Mouse (Mus musculus): ENCODE measurements around the gene Plxna2. TPM values are rescaled to one million over a fixed set of nuclear protein-coding genes. Genes with fewer than 3 reads are reported as not detected.

Gene Plxna2
- polyA plus RNA-seq, 1 experiment from 2014 or later, result 23.3 TPM

- H3K4me1 ChIP-seq (replicated peaks), result peaks cover 31% of the 10 kb centered on the region
Observed at GRCm38 (mm10) chr1:194739894-194740293, 121.9 kb downstream of the Plxna2 start.

DNA sequence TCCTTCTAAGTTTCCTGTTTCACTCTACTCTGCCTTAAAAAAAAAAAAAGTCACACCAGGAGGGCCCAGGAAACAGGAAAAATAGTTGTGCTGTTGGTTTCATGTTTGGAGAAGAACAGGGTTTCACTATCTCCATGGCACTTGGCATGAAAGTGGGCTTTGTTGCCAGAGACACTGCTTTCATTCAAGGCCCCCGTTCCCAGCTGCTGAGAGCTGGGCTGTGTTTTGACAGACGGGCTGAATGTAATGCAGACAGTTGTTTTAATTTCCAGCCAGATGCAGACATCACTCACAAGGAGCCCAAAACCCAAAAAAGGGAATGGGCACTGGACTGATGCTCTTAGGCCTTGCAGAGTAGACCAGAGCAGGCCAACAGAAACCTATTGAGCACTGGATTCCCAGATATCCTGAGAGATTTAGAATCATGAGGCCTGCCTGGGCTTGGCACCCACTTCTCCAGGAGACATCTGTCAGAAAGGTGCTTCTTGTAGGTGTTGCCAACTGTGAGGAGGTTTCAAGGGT, 124.9 kb downstream of the Plxna2 start:
- Histone ChIP-seq H3K4me1 (replicated peaks) (peaks cover 60% of the 10 kb centered on the region), H3K27me3 (no peaks in the 10 kb centered on the region), H3K9ac (replicated peaks) (no peak overlapping the region), H3K36me3 (no peaks in the 10 kb centered on the region), H3K9me3 (no peaks in the 10 kb centered on the region), H3K27ac (peak overlapping the region; percentile 6; the same call in 1 of the 2 replicates), H3K4me2 (replicated peaks) (no peak overlapping the region), H3K4me3 (replicated peaks) (no peak overlapping the region)
- WGBS, result 38% methylated on average over 2 of the region's 2 CpGs
- ATAC-seq, result no peak

More at GRCm38 (mm10) chr1:194739894-194740293, 121.9 kb downstream of the Plxna2 start:
- H3K9me3 ChIP-seq, result no peaks in the 10 kb centered on the region
- H3K4me2 ChIP-seq (replicated peaks), result no peak overlapping the region
- H3K9ac ChIP-seq (replicated peaks), result no peak overlapping the region
- no peak overlapping the region for H3K4me3 ChIP-seq (replicated peaks)
- peak; percentile 84 for ATAC-seq
- H3K27ac ChIP-seq, result no peak overlapping the region
- H3K27me3 ChIP-seq, result no peaks in the 10 kb centered on the region
- no peaks in the 10 kb centered on the region for H3K36me3 ChIP-seq

GRCm38 (mm10) chr1:194745177-194745934, 127.3 kb downstream of the Plxna2 start:
- peaks cover 47% of the 10 kb centered on the region for H3K4me1 ChIP-seq (replicated peaks)
- WGBS, result 69% methylated on average over 2 of the region's 2 CpGs

DNA sequence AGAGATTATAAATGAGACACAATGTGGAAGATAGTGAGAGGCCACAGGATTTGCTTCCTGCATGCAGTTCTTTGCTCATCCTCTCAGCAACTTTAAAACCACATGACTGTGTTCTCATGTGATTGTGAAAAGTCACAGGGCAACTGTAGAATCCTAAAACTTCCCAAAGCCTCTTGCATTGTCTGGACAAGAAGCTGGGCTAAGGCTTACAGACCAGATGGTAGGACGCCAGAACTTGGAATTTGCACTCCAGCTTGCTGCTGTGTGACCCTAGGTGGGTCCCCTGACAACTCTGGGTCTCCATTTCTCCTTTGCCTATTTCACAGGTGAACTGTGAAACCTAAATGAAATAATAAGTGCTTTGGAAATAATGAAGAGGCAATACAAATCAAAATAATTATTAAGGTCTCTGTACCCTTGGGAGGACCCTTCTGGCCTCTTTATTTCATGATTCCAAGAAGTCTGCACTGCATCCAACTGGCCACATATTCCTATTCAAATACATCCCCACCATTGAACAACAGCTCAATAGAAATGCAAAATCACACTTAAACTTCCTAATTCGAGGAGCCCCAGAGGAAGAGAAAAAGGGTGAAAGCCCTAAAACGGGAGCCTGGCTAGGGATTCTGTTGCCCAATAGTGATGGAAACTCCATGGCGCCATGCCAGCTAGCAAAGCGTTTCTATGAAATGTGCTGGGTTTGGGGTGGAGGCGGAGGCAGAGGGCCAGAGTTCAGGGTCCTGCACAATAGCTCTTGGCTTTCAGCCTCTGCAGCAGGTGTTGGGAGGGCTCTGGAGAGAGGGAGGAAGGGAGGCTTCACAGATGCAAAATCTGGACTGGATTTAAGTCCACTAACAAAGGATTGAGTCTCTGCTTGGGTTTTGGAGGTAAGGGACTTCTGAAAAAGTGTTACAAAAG, 128.6 kb downstream of the Plxna2 start:
- Histone ChIP-seq H3K27ac (peak overlapping the region; percentile 35), H3K4me1 (replicated peaks) (peaks cover 47% of the 10 kb centered on the region), H3K27me3 (no peaks in the 10 kb centered on the region), H3K9me3 (no peaks in the 10 kb centered on the region), H3K36me3 (peaks cover 14% of the 10 kb centered on the region), H3K4me3 (replicated peaks) (no peak overlapping the region), H3K4me2 (replicated peaks) (no peak overlapping the region), H3K9ac (replicated peaks) (no peak overlapping the region)
- WGBS, result 12% methylated on average over 6 of the region's 6 CpGs
- ATAC-seq, result peak; percentile 96

More at GRCm38 (mm10) chr1:194745177-194745934, 127.3 kb downstream of the Plxna2 start:
- Histone ChIP-seq H3K36me3 (0 out of 2 replicates have a peak, but pooled peaks cover 4% of the 10 kb centered on the region), H3K4me3 (replicated peaks) (no peak overlapping the region), H3K4me2 (replicated peaks) (no peak overlapping the region), H3K9ac (replicated peaks) (no peak overlapping the region), H3K9me3 (no peaks in the 10 kb centered on the region), H3K27ac (peak overlapping the region; percentile 35), H3K27me3 (no peaks in the 10 kb centered on the region)
- no peak for ATAC-seq

GRCm38 (mm10) chr1:194747258-194747657, 129.2 kb downstream of the Plxna2 start:
- peaks cover 21% of the 10 kb centered on the region for H3K36me3 ChIP-seq
- H3K4me1 ChIP-seq (replicated peaks), result peaks cover 47% of the 10 kb centered on the region
- no peaks in the 10 kb centered on the region for H3K9me3 ChIP-seq
- H3K9ac ChIP-seq (replicated peaks), result no peak overlapping the region
- H3K4me2 ChIP-seq (replicated peaks), result no peak overlapping the region
- no peak overlapping the region for H3K4me3 ChIP-seq (replicated peaks)
- H3K27me3 ChIP-seq, result no peaks in the 10 kb centered on the region
- H3K27ac ChIP-seq, result peak overlapping the region; percentile 37
- peak; percentile 46; the same call in 1 of the 2 replicates for ATAC-seq

DNA sequence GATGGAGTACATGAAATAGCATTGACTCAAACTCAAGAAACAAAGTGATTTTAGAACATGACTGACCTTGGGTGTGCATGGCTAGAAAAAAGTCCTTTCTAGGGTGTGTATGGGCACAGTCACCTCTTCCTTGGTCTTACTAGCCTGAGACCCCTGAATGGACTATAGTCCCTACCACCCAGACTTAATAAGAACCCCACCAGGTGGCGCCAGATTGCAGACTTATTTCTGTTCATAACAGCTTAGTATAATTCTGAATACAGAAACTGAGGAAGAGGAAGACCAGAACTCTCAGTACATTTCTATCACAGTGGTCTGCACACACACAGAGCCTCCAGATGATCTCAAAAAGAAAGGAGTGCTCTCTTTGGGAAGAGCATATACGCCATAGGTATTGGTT, 135.2 kb downstream of the Plxna2 start:
- Histone ChIP-seq H3K27ac (no peak overlapping the region), H3K36me3 (peaks cover 57% of the 10 kb centered on the region), H3K4me3 (replicated peaks) (no peak overlapping the region), H3K9ac (replicated peaks) (no peak overlapping the region), H3K9me3 (no peaks in the 10 kb centered on the region), H3K4me1 (replicated peaks) (peaks cover 2% of the 10 kb centered on the region; the same call in 1 of the 2 replicates), H3K4me2 (replicated peaks) (no peak overlapping the region), H3K27me3 (no peaks in the 10 kb centered on the region)
- WGBS, result 50% methylated on average over 2 of the region's 2 CpGs
- ATAC-seq, result no peak

DNA sequence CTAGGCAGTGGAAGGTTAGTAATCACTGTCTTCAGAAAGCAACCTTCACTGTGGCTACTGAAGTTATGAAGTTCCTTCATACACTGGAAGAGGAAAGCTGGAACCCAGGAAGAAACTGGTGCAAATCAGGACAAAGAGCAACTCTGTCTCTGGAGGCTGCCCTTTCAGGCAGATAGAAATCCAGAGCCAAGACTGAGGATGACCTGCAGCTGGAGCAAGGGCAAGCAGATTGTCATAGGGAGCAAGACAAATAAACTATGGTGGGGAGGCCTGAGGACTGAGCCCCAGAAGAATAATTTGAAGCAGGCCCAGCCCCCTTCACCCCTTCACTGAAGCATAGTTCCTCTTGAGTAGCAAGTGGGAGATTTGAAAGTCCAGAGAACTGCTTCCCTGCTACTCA, 138.0 kb downstream of the Plxna2 start:
- Histone ChIP-seq H3K4me3 (replicated peaks) (no peak overlapping the region), H3K4me1 (replicated peaks) (no peaks in the 10 kb centered on the region), H3K27me3 (no peaks in the 10 kb centered on the region), H3K36me3 (peaks cover 57% of the 10 kb centered on the region), H3K4me2 (replicated peaks) (no peak overlapping the region), H3K9ac (replicated peaks) (no peak overlapping the region), H3K27ac (no peak overlapping the region), H3K9me3 (no peaks in the 10 kb centered on the region)
- no peak for ATAC-seq

DNA sequence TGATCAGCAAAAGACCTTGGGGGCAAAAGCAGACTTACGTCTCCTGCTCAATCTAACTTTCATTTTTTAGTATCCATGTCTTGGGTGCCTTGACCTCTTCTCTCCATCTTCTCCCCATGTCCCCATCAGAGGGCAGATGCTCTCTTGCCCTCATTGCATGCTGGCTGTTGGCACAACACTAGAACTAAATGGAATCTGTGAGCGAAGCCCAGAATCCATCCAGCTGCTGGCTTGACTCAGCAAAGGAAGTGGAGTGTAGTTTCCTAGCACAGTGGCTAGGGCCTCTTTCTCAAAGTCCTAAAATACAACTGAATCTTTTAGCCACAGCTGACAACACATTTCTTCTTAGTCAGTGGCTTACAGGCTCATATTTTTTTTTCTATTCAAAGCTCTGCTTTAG, 138.4 kb downstream of the Plxna2 start:
- Histone ChIP-seq H3K27ac (no peak overlapping the region), H3K4me3 (replicated peaks) (no peak overlapping the region), H3K36me3 (peaks cover 53% of the 10 kb centered on the region), H3K4me2 (replicated peaks) (no peak overlapping the region), H3K27me3 (no peaks in the 10 kb centered on the region), H3K4me1 (replicated peaks) (no peaks in the 10 kb centered on the region), H3K9ac (replicated peaks) (no peak overlapping the region), H3K9me3 (no peaks in the 10 kb centered on the region)
- ATAC-seq, result no peak
- 86% methylated on average over 2 of the region's 2 CpGs for WGBS

DNA sequence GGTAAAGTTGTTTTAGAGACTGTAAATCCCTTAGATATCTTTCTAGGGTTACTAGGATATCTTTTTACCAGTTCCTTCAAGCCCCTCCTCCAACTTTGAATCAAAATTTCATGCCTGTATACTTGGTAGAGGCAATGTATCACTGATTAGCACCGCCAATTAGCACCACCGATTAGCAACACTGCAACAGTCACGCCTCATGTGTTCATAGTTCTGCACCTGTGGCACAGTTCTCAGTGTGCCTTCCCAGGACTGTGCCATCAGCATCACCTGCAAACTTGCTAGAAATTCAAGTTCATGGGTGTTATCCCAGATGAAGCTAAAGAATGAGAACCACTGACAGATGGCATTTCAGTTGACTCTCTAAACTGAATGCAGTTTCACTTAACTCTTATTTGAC, 138.8 kb downstream of the Plxna2 start:
- Histone ChIP-seq H3K36me3 (peaks cover 50% of the 10 kb centered on the region), H3K4me3 (replicated peaks) (no peak overlapping the region), H3K9ac (replicated peaks) (no peak overlapping the region), H3K4me1 (replicated peaks) (no peaks in the 10 kb centered on the region), H3K27ac (no peak overlapping the region), H3K4me2 (replicated peaks) (no peak overlapping the region), H3K27me3 (no peaks in the 10 kb centered on the region), H3K9me3 (no peaks in the 10 kb centered on the region)
- WGBS, result 86% methylated on average over 3 of the region's 3 CpGs
- ATAC-seq, result no peak

GRCm38 (mm10) chr1:194761432-194762212, 143.6 kb downstream of the Plxna2 start:
- peaks cover 58% of the 10 kb centered on the region for H3K36me3 ChIP-seq
- H3K9me3 ChIP-seq, result no peaks in the 10 kb centered on the region
- no peak overlapping the region for H3K9ac ChIP-seq (replicated peaks)
- no peaks in the 10 kb centered on the region for H3K4me1 ChIP-seq (replicated peaks)
- WGBS, result 80% methylated on average over 2 of the region's 2 CpGs
- no peak for ATAC-seq
- H3K27me3 ChIP-seq, result no peaks in the 10 kb centered on the region
- no peak overlapping the region for H3K4me2 ChIP-seq (replicated peaks)
- no peak overlapping the region for H3K4me3 ChIP-seq (replicated peaks)
- no peak overlapping the region for H3K27ac ChIP-seq

DNA sequence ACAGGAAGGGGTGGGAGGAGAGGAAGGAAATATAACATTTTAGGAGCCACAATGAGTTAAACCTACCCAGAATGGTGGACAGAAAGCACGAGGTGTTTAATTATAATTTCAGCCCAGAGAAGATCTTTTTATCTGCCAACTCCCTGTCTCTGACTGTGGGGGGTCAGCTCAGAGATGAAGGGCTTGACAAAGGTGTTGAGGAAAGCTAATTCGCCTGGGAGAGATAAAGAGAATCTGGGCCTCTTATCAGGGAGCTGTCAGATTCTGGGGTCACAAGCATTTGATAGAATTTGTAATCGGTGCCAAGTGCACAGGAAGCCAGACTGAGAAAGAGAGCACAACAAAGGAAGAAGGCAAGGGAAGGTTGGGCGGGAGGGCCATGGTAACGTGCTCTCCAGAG, 144.9 kb downstream of the Plxna2 start:
- 56% methylated on average over 5 of the region's 5 CpGs for WGBS
- no peaks in the 10 kb centered on the region for H3K4me1 ChIP-seq (replicated peaks)
- no peak for ATAC-seq

More for the DNA sequence above, 144.9 kb downstream of the Plxna2 start:
- Histone ChIP-seq H3K4me2 (replicated peaks) (no peak overlapping the region), H3K9ac (replicated peaks) (no peak overlapping the region), H3K9me3 (no peaks in the 10 kb centered on the region), H3K36me3 (peaks cover 61% of the 10 kb centered on the region), H3K27me3 (no peaks in the 10 kb centered on the region), H3K4me3 (replicated peaks) (no peak overlapping the region), H3K27ac (no peak overlapping the region)

All from midbrain, embryonic 13.5 days (tissue).